Mouse (Mus musculus): ENCODE results near the gene Mmp19. TPM values are rescaled to one million over a fixed set of nuclear protein-coding genes. Genes with fewer than 3 reads are reported as not detected.
A peak's percentile ranks its signal among the peaks of the same experiment; 100 is the strongest.
"Not testable (repeated sequence)": the region's sequence is repeated elsewhere in the genome, so short reads cannot be mapped to it uniquely, and the experiment has no call there.

The Mmp19 gene
- polyA plus RNA-seq, 1 experiment from 2014 or later: 1.1 TPM

GRCm38 (mm10) chr10:128807018-128807417, 16.3 kb downstream of the Mmp19 start:
- peaks cover 31% of the 10 kb centered on the region for H3K36me3 ChIP-seq (ENCODE audit: control insufficient read depth, insufficient read depth, low read length)
- peak overlapping the region; percentile 64 to 68 for H3K4me3 ChIP-seq (ENCODE audit: control insufficient read depth in 1 of 2, insufficient read depth in 1 of 2, low read depth in 1 of 2, low read length in 2 of 2)
- peak overlapping the region; percentile 86 for H3K9ac ChIP-seq (ENCODE audit: low read length)
- no peak overlapping the region for H3K27ac ChIP-seq (replicated peaks in 1 of 2; ENCODE audit: control insufficient read depth in 1 of 2, insufficient read depth in 1 of 2, low read depth in 2 of 2, low read length in 2 of 2)
- H3K4me2 ChIP-seq (ENCODE audit: low read length): peak overlapping the region; percentile 92
- peaks cover 19 to 42% of the 10 kb centered on the region in 2 experiments for H3K4me1 ChIP-seq (ENCODE audit: control insufficient read depth in 2 of 2, insufficient read depth in 2 of 2, low read length in 2 of 2)
- no peak for ATAC-seq (ENCODE audit: insufficient number of reproducible peaks, insufficient read depth, low FRiP score, low read depth)
- no peaks in the 10 kb centered on the region for H3K9me3 ChIP-seq (ENCODE audit: control insufficient read depth, low read length)
- 85% methylated on average over 8 of the region's 8 CpGs for WGBS
- H3K27me3 ChIP-seq (ENCODE audit: control insufficient read depth, insufficient read depth, low read length): no peaks in the 10 kb centered on the region

- Histone ChIP-seq H3K9me3 (ENCODE audit: control insufficient read depth, low read length) (no peaks in the 10 kb centered on the region), H3K4me3 (ENCODE audit: control insufficient read depth in 1 of 2, insufficient read depth in 1 of 2, low read depth in 1 of 2, low read length in 2 of 2) (no peak within 1 kb of the TSS), H3K4me2 (ENCODE audit: low read length) (no peak within 1 kb of the TSS), H3K27ac (replicated peaks in 1 of 2; ENCODE audit: control insufficient read depth in 1 of 2, insufficient read depth in 1 of 2, low read depth in 2 of 2, low read length in 2 of 2) (no peak within 1 kb of the TSS), H3K36me3 (ENCODE audit: control insufficient read depth, insufficient read depth, low read length) (peaks cover 71% of the 10 kb centered on the region), H3K4me1 (ENCODE audit: control insufficient read depth in 2 of 2, insufficient read depth in 2 of 2, low read length in 2 of 2) (peaks cover 0 to 7% of the 10 kb centered on the region in 2 experiments; a peak in 1 of 4 replicates), H3K27me3 (ENCODE audit: control insufficient read depth, insufficient read depth, low read length) (no peaks in the 10 kb centered on the region), H3K9ac (ENCODE audit: low read length) (no peak within 1 kb of the TSS)
- no peak for ATAC-seq (ENCODE audit: insufficient number of reproducible peaks, insufficient read depth, low FRiP score, low read depth)
- 86% methylated on average over 13 of the region's 13 CpGs for WGBS
Observed at GRCm38 (mm10) chr10:128817033-128817432, 26.3 kb downstream of the Mmp19 start, which contains the start of gene Sarnp. Gene Sarnp, plus strand, starts transcription at chr10:128817333.

- 80% methylated on average over 4 of the region's 4 CpGs for WGBS
- ATAC-seq (ENCODE audit: insufficient number of reproducible peaks, insufficient read depth, low FRiP score, low read depth): no peak
- peaks cover 55% of the 10 kb centered on the region for H3K36me3 ChIP-seq (ENCODE audit: control insufficient read depth, insufficient read depth, low read length)
- H3K4me3 ChIP-seq (ENCODE audit: control insufficient read depth in 1 of 2, insufficient read depth in 1 of 2, low read depth in 1 of 2, low read length in 2 of 2): no peak overlapping the region; a peak in 1 of 4 replicates
- peaks cover 0 to 15% of the 10 kb centered on the region in 2 experiments; a peak in 1 of 4 replicates for H3K4me1 ChIP-seq (ENCODE audit: control insufficient read depth in 2 of 2, insufficient read depth in 2 of 2, low read length in 2 of 2)
- no peaks in the 10 kb centered on the region for H3K27me3 ChIP-seq (ENCODE audit: control insufficient read depth, insufficient read depth, low read length)
- H3K9ac ChIP-seq (ENCODE audit: low read length): no peak overlapping the region
- no peak overlapping the region for H3K27ac ChIP-seq (replicated peaks in 1 of 2; ENCODE audit: control insufficient read depth in 1 of 2, insufficient read depth in 1 of 2, low read depth in 2 of 2, low read length in 2 of 2)
- H3K9me3 ChIP-seq (ENCODE audit: control insufficient read depth, low read length): no peaks in the 10 kb centered on the region
- H3K4me2 ChIP-seq (ENCODE audit: low read length): no peak overlapping the region
Observed at GRCm38 (mm10) chr10:128820217-128820616, 29.5 kb downstream of the Mmp19 start.

GRCm38 (mm10) chr10:128821358-128822056, 30.8 kb downstream of the Mmp19 start, which contains the start of gene Ormdl2:
Gene Ormdl2, minus strand, starts transcription at chr10:128821645.
- Histone ChIP-seq H3K27me3 (ENCODE audit: control insufficient read depth, insufficient read depth, low read length) (no peaks in the 10 kb centered on the region), H3K4me1 (ENCODE audit: control insufficient read depth in 2 of 2, insufficient read depth in 2 of 2, low read length in 2 of 2) (peaks cover 0 to 15% of the 10 kb centered on the region in 2 experiments; a peak in 1 of 4 replicates), H3K9me3 (ENCODE audit: control insufficient read depth, low read length) (no peaks in the 10 kb centered on the region), H3K4me3 (ENCODE audit: control insufficient read depth in 1 of 2, insufficient read depth in 1 of 2, low read depth in 1 of 2, low read length in 2 of 2) (peak within 1 kb of the TSS; percentile 79 to 91), H3K9ac (ENCODE audit: low read length) (peak within 1 kb of the TSS; percentile 92), H3K4me2 (ENCODE audit: low read length) (peak within 1 kb of the TSS; percentile 89), H3K27ac (replicated peaks in 1 of 2; ENCODE audit: control insufficient read depth in 1 of 2, insufficient read depth in 1 of 2, low read depth in 2 of 2, low read length in 2 of 2) (peak within 1 kb of the TSS; percentile 55 to 69; a peak in 3 of 4 replicates), H3K36me3 (ENCODE audit: control insufficient read depth, insufficient read depth, low read length) (peaks cover 53% of the 10 kb centered on the region)
- under 1% methylated on average over 46 of the region's 46 CpGs for WGBS
- peak; percentile 99 for ATAC-seq (ENCODE audit: insufficient number of reproducible peaks, insufficient read depth, low FRiP score, low read depth)

GRCm38 (mm10) chr10:128822135-128822534, 31.4 kb downstream of the Mmp19 start:
- H3K4me2 ChIP-seq (ENCODE audit: low read length): peak overlapping the region; percentile 89
- H3K4me1 ChIP-seq (ENCODE audit: control insufficient read depth in 2 of 2, insufficient read depth in 2 of 2, low read length in 2 of 2): peaks cover 0 to 15% of the 10 kb centered on the region in 2 experiments; a peak in 1 of 4 replicates
- H3K27me3 ChIP-seq (ENCODE audit: control insufficient read depth, insufficient read depth, low read length): no peaks in the 10 kb centered on the region
- ATAC-seq (ENCODE audit: insufficient number of reproducible peaks, insufficient read depth, low FRiP score, low read depth): no peak
- H3K4me3 ChIP-seq (ENCODE audit: control insufficient read depth in 1 of 2, insufficient read depth in 1 of 2, low read depth in 1 of 2, low read length in 2 of 2): peak overlapping the region; percentile 79 to 91
- peak overlapping the region; percentile 92 for H3K9ac ChIP-seq (ENCODE audit: low read length)
- H3K9me3 ChIP-seq (ENCODE audit: control insufficient read depth, low read length): no peaks in the 10 kb centered on the region
- peak overlapping the region; percentile 55 to 69; a peak in 3 of 4 replicates for H3K27ac ChIP-seq (replicated peaks in 1 of 2; ENCODE audit: control insufficient read depth in 1 of 2, insufficient read depth in 1 of 2, low read depth in 2 of 2, low read length in 2 of 2)
- peaks cover 50% of the 10 kb centered on the region for H3K36me3 ChIP-seq (ENCODE audit: control insufficient read depth, insufficient read depth, low read length)
- 4% methylated on average over 13 of the region's 13 CpGs for WGBS

- not testable (repeated sequence) for H3K27ac ChIP-seq (replicated peaks in 1 of 2; ENCODE audit: control insufficient read depth in 1 of 2, insufficient read depth in 1 of 2, low read depth in 2 of 2, low read length in 2 of 2); H3K9ac ChIP-seq (ENCODE audit: low read length)
Observed at GRCm38 (mm10) chr10:128823087-128823486, 32.4 kb downstream of the Mmp19 start.

GRCm38 (mm10) chr10:128823821-128824220, 33.1 kb downstream of the Mmp19 start:
- Histone ChIP-seq H3K36me3 (ENCODE audit: control insufficient read depth, insufficient read depth, low read length) (peaks cover 44% of the 10 kb centered on the region), H3K4me1 (ENCODE audit: control insufficient read depth in 2 of 2, insufficient read depth in 2 of 2, low read length in 2 of 2) (peaks cover 0 to 15% of the 10 kb centered on the region in 2 experiments; a peak in 1 of 4 replicates), H3K27ac (replicated peaks in 1 of 2; ENCODE audit: control insufficient read depth in 1 of 2, insufficient read depth in 1 of 2, low read depth in 2 of 2, low read length in 2 of 2) (no peak overlapping the region), H3K4me3 (ENCODE audit: control insufficient read depth in 1 of 2, insufficient read depth in 1 of 2, low read depth in 1 of 2, low read length in 2 of 2) (no peak overlapping the region), H3K9ac (ENCODE audit: low read length) (no peak overlapping the region), H3K27me3 (ENCODE audit: control insufficient read depth, insufficient read depth, low read length) (no peaks in the 10 kb centered on the region), H3K4me2 (ENCODE audit: low read length) (no peak overlapping the region), H3K9me3 (ENCODE audit: control insufficient read depth, low read length) (no peaks in the 10 kb centered on the region)
- no peak for ATAC-seq (ENCODE audit: insufficient number of reproducible peaks, insufficient read depth, low FRiP score, low read depth)
- WGBS: 95% methylated on average over 9 of the region's 9 CpGs

More at GRCm38 (mm10) chr10:128823087-128823486, 32.4 kb downstream of the Mmp19 start:
- H3K27me3 ChIP-seq (ENCODE audit: control insufficient read depth, insufficient read depth, low read length); ATAC-seq (ENCODE audit: insufficient number of reproducible peaks, insufficient read depth, low FRiP score, low read depth); H3K9me3 ChIP-seq (ENCODE audit: control insufficient read depth, low read length): not testable (repeated sequence)
- peak overlapping the region in 1 of 2 experiments; percentile 91; a peak in 1 of 4 replicates for H3K4me3 ChIP-seq (ENCODE audit: control insufficient read depth in 1 of 2, insufficient read depth in 1 of 2, low read depth in 1 of 2, low read length in 2 of 2)
- H3K4me1 ChIP-seq (ENCODE audit: control insufficient read depth in 2 of 2, insufficient read depth in 2 of 2, low read length in 2 of 2): peaks cover 0 to 15% of the 10 kb centered on the region in 2 experiments; a peak in 1 of 4 replicates
- peaks cover 47% of the 10 kb centered on the region for H3K36me3 ChIP-seq (ENCODE audit: control insufficient read depth, insufficient read depth, low read length)
- WGBS: 68% methylated on average over 4 of the region's 4 CpGs
- H3K4me2 ChIP-seq (ENCODE audit: low read length): peak overlapping the region; percentile 89

Data from heart, embryonic 14.5 days (tissue).